Mouse (Mus musculus): ENCODE measurements around the gene Sprtn. TPM values are rescaled to one million over a fixed set of nuclear protein-coding genes. Genes with fewer than 3 reads are reported as not detected.
A peak's percentile ranks its signal among the peaks of the same experiment; 100 is the strongest.

Sprtn gene
- polyA plus RNA-seq, 1 experiment from 2014 or later = 12.6 TPM

DNA sequence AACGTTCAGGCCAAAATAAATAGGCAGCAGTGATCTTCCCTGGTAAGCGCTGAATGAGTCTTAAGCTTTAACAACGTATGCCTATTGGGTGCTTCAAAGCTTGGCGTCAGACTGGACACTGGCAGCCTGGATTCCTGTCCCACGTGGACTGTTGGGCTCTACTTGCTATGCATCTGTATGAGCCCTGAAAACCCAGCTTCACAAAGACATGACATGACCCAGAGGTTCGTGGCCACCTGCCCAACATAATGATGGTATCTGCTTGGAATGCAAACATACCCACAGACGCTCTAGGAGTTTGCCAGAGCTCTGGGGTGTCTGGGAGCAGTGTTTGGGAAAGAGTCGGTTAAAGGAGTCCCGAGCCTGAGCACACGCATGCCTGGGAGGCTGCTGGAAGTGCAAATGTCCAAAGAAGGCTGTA, 28.7 kb downstream of the Sprtn start:
- H3K4me1 ChIP-seq = peaks cover 21% of the 10 kb centered on the region
- no peaks in the 10 kb centered on the region for H3K9me3 ChIP-seq (replicated peaks)
- peaks cover 5% of the 10 kb centered on the region; the same call in 1 of the 2 replicates for H3K36me3 ChIP-seq
- ATAC-seq (ENCODE audit: insufficient number of reproducible peaks, low FRiP score, low TSS enrichment, low read depth) = 0 out of 2 replicates have a peak, but pooled peaks have one; percentile 22
- no peaks in the 10 kb centered on the region for H3K27me3 ChIP-seq
- peak overlapping the region; percentile 29; the same call in 1 of the 2 replicates for H3K27ac ChIP-seq (replicated peaks)
- H3K4me3 ChIP-seq (replicated peaks) = no peak overlapping the region
- 61% methylated on average over 10 of the region's 10 CpGs for WGBS
- H3K9ac ChIP-seq = no peak overlapping the region
- H3K4me2 ChIP-seq (replicated peaks) = no peak overlapping the region

GRCm38 (mm10) chr8:124929006-124929405, 31.3 kb downstream of the Sprtn start:
- no peak for ATAC-seq (ENCODE audit: insufficient number of reproducible peaks, low FRiP score, low TSS enrichment, low read depth)
- WGBS = 59% methylated on average over 11 of the region's 11 CpGs
- Histone ChIP-seq H3K4me3 (replicated peaks) (no peak overlapping the region), H3K36me3 (peaks cover 5% of the 10 kb centered on the region; the same call in 1 of the 2 replicates), H3K27me3 (no peaks in the 10 kb centered on the region), H3K4me2 (replicated peaks) (no peak overlapping the region), H3K9ac (no peak overlapping the region), H3K4me1 (peaks cover 12% of the 10 kb centered on the region), H3K9me3 (replicated peaks) (no peaks in the 10 kb centered on the region), H3K27ac (replicated peaks) (no peak overlapping the region)

GRCm38 (mm10) chr8:124930086-124930485, 32.4 kb downstream of the Sprtn start:
- Histone ChIP-seq H3K9me3 (replicated peaks) (no peaks in the 10 kb centered on the region), H3K27me3 (no peaks in the 10 kb centered on the region), H3K4me2 (replicated peaks) (no peak overlapping the region), H3K4me1 (peaks cover 12% of the 10 kb centered on the region), H3K27ac (replicated peaks) (no peak overlapping the region), H3K36me3 (peaks cover 5% of the 10 kb centered on the region; the same call in 1 of the 2 replicates), H3K9ac (no peak overlapping the region), H3K4me3 (replicated peaks) (no peak overlapping the region)
- WGBS = 83% methylated on average over 13 of the region's 13 CpGs
- ATAC-seq (ENCODE audit: insufficient number of reproducible peaks, low FRiP score, low TSS enrichment, low read depth) = no peak

DNA sequence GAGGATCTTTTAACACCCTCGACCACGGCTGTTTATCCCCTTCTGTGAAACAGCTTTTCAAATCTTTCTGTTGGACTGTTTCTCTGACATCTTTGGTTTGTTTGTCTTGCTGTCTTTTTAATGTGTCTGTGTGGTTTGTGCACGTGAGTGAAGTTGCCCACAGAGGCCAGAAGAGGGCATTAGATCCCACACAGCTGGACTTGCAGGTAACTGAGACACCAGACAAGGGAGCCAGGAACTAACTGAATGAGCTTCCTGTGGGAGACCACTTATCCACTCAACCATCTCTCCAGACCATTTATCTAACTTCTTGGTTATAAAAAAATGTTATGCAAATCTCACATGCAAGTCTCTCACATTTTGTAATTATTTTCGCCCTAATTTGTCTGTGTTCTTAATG, 33.0 kb downstream of the Sprtn start:
- 81% methylated on average over 4 of the region's 4 CpGs for WGBS
- Histone ChIP-seq H3K36me3 (peaks cover 5% of the 10 kb centered on the region; the same call in 1 of the 2 replicates), H3K9me3 (replicated peaks) (no peaks in the 10 kb centered on the region), H3K27ac (replicated peaks) (no peak overlapping the region), H3K4me2 (replicated peaks) (no peak overlapping the region), H3K4me3 (replicated peaks) (no peak overlapping the region), H3K9ac (no peak overlapping the region), H3K4me1 (peaks cover 12% of the 10 kb centered on the region), H3K27me3 (no peaks in the 10 kb centered on the region)
- ATAC-seq (ENCODE audit: insufficient number of reproducible peaks, low FRiP score, low TSS enrichment, low read depth) = no peak

DNA sequence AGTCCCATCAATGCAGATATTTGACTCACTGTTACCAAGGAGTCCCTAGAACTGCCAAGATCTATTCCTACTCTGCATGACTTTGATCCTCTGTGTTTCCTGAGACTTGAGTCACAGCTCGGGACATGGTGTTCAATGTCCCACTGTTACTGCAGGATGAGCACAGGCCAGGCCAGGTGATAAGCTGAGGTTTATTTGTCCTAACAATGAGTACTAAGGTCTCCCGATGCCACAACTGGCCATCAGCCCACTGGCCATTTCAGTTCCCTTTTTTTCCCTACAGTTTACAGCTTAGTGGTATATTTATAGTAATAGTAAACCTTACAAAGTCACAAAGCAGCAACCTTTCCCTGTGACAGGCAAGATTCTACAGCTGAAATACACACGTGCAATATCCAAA, 34.7 kb downstream of the Sprtn start:
- WGBS = 87% methylated on average over 3 of the region's 3 CpGs
- Histone ChIP-seq H3K4me2 (replicated peaks) (no peak overlapping the region), H3K9me3 (replicated peaks) (no peaks in the 10 kb centered on the region), H3K27me3 (no peaks in the 10 kb centered on the region), H3K9ac (no peak overlapping the region), H3K4me3 (replicated peaks) (no peak overlapping the region), H3K4me1 (no peaks in the 10 kb centered on the region), H3K27ac (replicated peaks) (no peak overlapping the region), H3K36me3 (0 out of 2 replicates have a peak, but pooled peaks cover 3% of the 10 kb centered on the region)
- ATAC-seq (ENCODE audit: insufficient number of reproducible peaks, low FRiP score, low TSS enrichment, low read depth) = no peak

GRCm38 (mm10) chr8:124935116-124935515, 37.4 kb downstream of the Sprtn start:
- Histone ChIP-seq H3K4me3 (replicated peaks) (no peak overlapping the region), H3K4me1 (no peaks in the 10 kb centered on the region), H3K36me3 (peaks cover 7% of the 10 kb centered on the region), H3K9me3 (replicated peaks) (no peaks in the 10 kb centered on the region), H3K27me3 (no peaks in the 10 kb centered on the region), H3K27ac (replicated peaks) (no peak overlapping the region), H3K4me2 (replicated peaks) (no peak overlapping the region), H3K9ac (no peak overlapping the region)
- 79% methylated on average over 5 of the region's 5 CpGs for WGBS
- ATAC-seq (ENCODE audit: insufficient number of reproducible peaks, low FRiP score, low TSS enrichment, low read depth) = no peak

GRCm38 (mm10) chr8:124936699-124937098, 39.0 kb downstream of the Sprtn start:
- 95% methylated on average over 10 of the region's 10 CpGs for WGBS
- Histone ChIP-seq H3K4me1 (no peaks in the 10 kb centered on the region), H3K27ac (replicated peaks) (no peak overlapping the region), H3K36me3 (peaks cover 10% of the 10 kb centered on the region), H3K4me3 (replicated peaks) (no peak overlapping the region), H3K9me3 (replicated peaks) (no peaks in the 10 kb centered on the region), H3K9ac (no peak overlapping the region), H3K4me2 (replicated peaks) (no peak overlapping the region), H3K27me3 (no peaks in the 10 kb centered on the region)
- no peak for ATAC-seq (ENCODE audit: insufficient number of reproducible peaks, low FRiP score, low TSS enrichment, low read depth)

DNA sequence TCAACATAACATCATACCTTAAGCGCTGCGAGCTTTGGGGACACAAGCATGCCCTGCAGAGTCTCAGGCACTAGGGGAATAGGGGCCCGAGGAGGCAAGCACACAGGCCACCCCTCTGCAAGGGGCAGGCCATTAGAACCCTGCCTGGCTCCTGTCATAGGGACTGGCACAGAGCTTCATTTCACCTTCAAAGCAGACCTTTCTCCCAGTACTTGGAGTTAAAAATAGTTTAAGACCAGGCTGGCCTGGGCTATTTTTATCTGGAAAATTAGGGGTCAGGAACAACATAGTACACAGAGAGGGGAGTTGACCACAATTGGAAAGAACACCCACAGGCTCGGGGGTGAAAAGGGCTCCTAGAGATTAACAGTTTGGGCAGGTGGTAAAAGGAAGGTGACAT, 39.6 kb downstream of the Sprtn start:
- Histone ChIP-seq H3K4me3 (replicated peaks) (no peak overlapping the region), H3K27me3 (no peaks in the 10 kb centered on the region), H3K4me2 (replicated peaks) (no peak overlapping the region), H3K9ac (no peak overlapping the region), H3K9me3 (replicated peaks) (no peaks in the 10 kb centered on the region), H3K36me3 (peaks cover 10% of the 10 kb centered on the region), H3K27ac (replicated peaks) (no peak overlapping the region), H3K4me1 (no peaks in the 10 kb centered on the region)
- no peak for ATAC-seq (ENCODE audit: insufficient number of reproducible peaks, low FRiP score, low TSS enrichment, low read depth)
- 91% methylated on average over 4 of the region's 4 CpGs for WGBS

DNA sequence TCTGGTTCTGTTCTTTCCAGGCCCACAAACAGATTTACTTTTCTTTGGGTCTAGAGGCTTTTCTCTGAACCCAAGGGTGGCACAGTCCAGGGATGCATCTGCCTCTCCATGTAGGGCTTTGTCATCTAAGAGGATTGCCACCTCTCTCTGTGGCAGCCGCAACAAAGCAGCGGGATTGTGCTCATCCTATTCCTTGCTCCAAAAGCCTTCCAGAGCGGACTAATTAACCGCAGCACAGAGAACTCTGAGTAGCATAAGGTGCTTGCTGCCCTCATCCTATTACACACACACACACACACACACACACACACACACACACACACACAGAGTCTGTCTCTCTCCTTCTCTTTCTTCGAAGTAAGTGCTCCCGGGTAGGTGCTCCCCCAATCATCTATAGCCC, 46.1 kb downstream of the Sprtn start:
- WGBS = 86% methylated on average over 6 of the region's 6 CpGs
- Histone ChIP-seq H3K27me3 (no peaks in the 10 kb centered on the region), H3K4me2 (replicated peaks) (no peak overlapping the region), H3K4me1 (peaks cover 24% of the 10 kb centered on the region), H3K9ac (no peak overlapping the region), H3K9me3 (replicated peaks) (no peaks in the 10 kb centered on the region), H3K4me3 (replicated peaks) (no peak overlapping the region), H3K36me3 (peaks cover 9% of the 10 kb centered on the region), H3K27ac (replicated peaks) (no peak overlapping the region)
- no peak for ATAC-seq (ENCODE audit: insufficient number of reproducible peaks, low FRiP score, low TSS enrichment, low read depth)

GRCm38 (mm10) chr8:124944406-124944805, 46.7 kb downstream of the Sprtn start:
- no peaks in the 10 kb centered on the region for H3K9me3 ChIP-seq (replicated peaks)
- no peak overlapping the region for H3K9ac ChIP-seq
- no peak overlapping the region for H3K4me3 ChIP-seq (replicated peaks)
- no peak overlapping the region for H3K4me2 ChIP-seq (replicated peaks)
- peaks cover 24% of the 10 kb centered on the region for H3K4me1 ChIP-seq
- no peaks in the 10 kb centered on the region for H3K27me3 ChIP-seq
- 53% methylated on average over 7 of the region's 7 CpGs for WGBS
- no peak for ATAC-seq (ENCODE audit: insufficient number of reproducible peaks, low FRiP score, low TSS enrichment, low read depth)
- H3K36me3 ChIP-seq = 0 out of 2 replicates have a peak, but pooled peaks cover 3% of the 10 kb centered on the region
- H3K27ac ChIP-seq (replicated peaks) = no peak overlapping the region

DNA sequence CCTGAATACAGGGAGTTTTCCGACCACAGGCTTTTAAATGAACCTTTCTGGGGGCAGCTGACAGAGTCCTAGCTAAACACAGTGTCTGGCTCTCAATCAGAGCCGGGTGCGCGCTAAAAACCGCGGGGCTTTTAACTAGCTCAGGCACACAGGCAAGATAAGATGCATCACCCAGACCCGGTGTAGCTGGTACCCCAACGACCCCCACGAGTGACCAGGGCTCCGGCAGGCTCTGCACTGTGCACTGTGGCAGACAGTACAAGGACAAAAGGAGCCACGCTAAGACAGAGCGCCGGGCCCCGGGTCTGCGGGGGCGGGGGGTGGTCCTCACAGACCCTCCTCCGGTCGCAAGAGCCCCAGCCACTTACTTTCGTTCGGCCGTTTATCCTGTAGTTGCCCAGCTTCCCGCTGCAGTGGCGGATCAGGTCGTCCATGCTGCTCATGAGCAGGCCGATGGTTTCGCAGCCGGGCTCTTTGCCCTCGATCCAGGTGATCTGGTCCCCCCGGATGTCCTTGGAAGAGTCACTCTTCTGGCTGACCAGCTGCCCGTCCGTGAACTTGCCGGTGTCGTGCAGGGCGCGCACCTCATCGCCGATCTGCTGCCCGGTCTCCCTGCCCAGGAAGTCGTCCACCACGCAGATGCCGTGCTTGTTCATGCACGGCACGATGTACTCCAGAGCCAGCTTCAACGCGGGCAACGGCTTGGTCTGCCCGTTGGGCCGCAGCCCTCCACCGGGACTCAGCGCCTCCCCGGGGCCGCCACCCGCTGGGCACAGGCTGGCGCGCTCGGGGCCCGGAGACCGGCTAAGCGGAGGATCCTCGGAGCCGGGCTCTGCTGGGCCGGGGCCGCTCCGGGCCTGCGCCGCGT, 50.4 kb downstream of the Sprtn start:
- no peaks in the 10 kb centered on the region for H3K9me3 ChIP-seq (replicated peaks)
- no peaks in the 10 kb centered on the region for H3K27me3 ChIP-seq
- H3K9ac ChIP-seq = peak overlapping the region; percentile 83
- no peak for ATAC-seq (ENCODE audit: insufficient number of reproducible peaks, low FRiP score, low TSS enrichment, low read depth)
- under 1% methylated on average over 65 of the region's 67 CpGs for WGBS
- H3K4me3 ChIP-seq (replicated peaks) = peak overlapping the region; percentile 89
- H3K4me2 ChIP-seq (replicated peaks) = peak overlapping the region; percentile 86
- H3K27ac ChIP-seq (replicated peaks) = peak overlapping the region; percentile 93
- H3K4me1 ChIP-seq = peaks cover 33% of the 10 kb centered on the region
- H3K36me3 ChIP-seq = no peaks in the 10 kb centered on the region

All from embryonic facial prominence, embryonic 15.5 days (tissue).